Mouse (Mus musculus) hindbrain, embryonic 15.5 days (tissue): Measurements from ENCODE around the gene Polg2. TPM values are rescaled to one million over a fixed set of nuclear protein-coding genes. Genes with fewer than 3 reads are reported as not detected.
"Not testable (repeated sequence)": the region's sequence is repeated elsewhere in the genome, so short reads cannot be mapped to it uniquely, and the experiment has no call there.

Experiments
- ATAC-seq: fragments of 200-750 bp; cut with Nextera tagmentation; 2 replicates; pipeline ENCODE4 v1.8.0; 2017; ENCODE audit warnings: low read depth, moderate number of reproducible peaks, moderate TSS enrichment; ENCODE audit not compliant: low FRiP score
- H3K27ac ChIP-seq: fragments of 300-500 bp; sonication (generic); replicated peaks from 2 replicates; pipeline ENCODE4 v1.5.1; 2015; ENCODE audit warnings: mild to moderate bottlenecking, inconsistent platforms
- H3K27me3 ChIP-seq: fragments of 300-500 bp; sonication (generic); 2 replicates; pipeline ENCODE4 v1.6.1; 2015; ENCODE audit warnings: control low read depth, inconsistent platforms
- H3K36me3 ChIP-seq: fragments of 300-500 bp; sonication (generic); 2 replicates; pipeline ENCODE4 v1.6.1; 2015; ENCODE audit warnings: control low read depth, inconsistent platforms
- H3K4me1 ChIP-seq: fragments of 300-500 bp; sonication (generic); replicated peaks from 2 replicates; pipeline ENCODE4 v1.6.1; 2015; ENCODE audit warnings: control low read depth, inconsistent platforms
- H3K4me2 ChIP-seq: fragments of 300-500 bp; sonication (generic); 2 replicates; pipeline ENCODE4 v1.6.1; 2015; ENCODE audit warnings: moderate library complexity, mild to moderate bottlenecking, inconsistent platforms
- H3K4me3 ChIP-seq: fragments of 300-500 bp; sonication (generic); 2 replicates; pipeline ENCODE4 v1.5.1; 2015; ENCODE audit warnings: mild to moderate bottlenecking, inconsistent platforms
- H3K9ac ChIP-seq: fragments of 300-500 bp; sonication (generic); 2 replicates; pipeline ENCODE4 v1.6.1; 2015; ENCODE audit warnings: inconsistent platforms
- H3K9me3 ChIP-seq: fragments of 300-500 bp; sonication (generic); 2 replicates; pipeline ENCODE4 v1.6.1; 2016; ENCODE audit warnings: control low read depth, inconsistent platforms
- WGBS: fragments of 180-500 bp; shearing (Covaris S2); methylation state at CpG from one replicate; pipeline ENCODE4 v1.1.7; 2015; 5-methylcytosine and 5-hydroxymethylcytosine counted together
- polyA plus RNA-seq: library from polyadenylated mRNA; unstranded; fragments of >200 nt; fragmentation: Nextera tagmentation; extraction: Ambion mirVana; gene quantifications from 2 replicates; pipeline ENCODE4 v1.2.1, GENCODE M21; 2015

The Polg2 gene
- polyA plus RNA-seq, 1 experiment from 2014 or later: 8.8 TPM

DNA sequence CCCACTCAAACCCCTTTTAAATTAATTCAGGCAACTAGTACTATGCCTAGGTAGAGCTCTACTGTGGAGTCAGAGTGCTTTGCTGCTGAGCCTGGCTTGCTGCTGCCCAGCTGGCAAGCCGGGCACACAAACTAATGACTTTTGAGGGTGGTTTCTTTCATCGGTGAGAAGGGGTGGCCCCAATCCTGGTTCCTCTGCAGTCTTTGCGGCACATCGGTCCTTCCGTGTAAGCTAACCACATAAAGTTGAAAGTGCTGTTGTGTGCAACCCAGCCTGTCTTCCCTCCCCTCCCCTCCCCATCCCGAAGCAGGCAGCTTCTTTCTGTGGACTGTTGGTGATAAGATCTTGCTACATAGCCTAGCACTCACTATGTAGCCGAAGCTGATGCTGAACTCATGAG is 27.2 kb downstream of the Polg2 start:
- Histone ChIP-seq H3K4me3 (no peak overlapping the region), H3K9me3 (no peaks in the 10 kb centered on the region), H3K36me3 (no peaks in the 10 kb centered on the region), H3K27ac (no peak overlapping the region), H3K9ac (no peak overlapping the region), H3K4me1 (no peaks in the 10 kb centered on the region), H3K27me3 (no peaks in the 10 kb centered on the region), H3K4me2 (no peak overlapping the region)
- no peak for ATAC-seq
- WGBS: 92% methylated on average over 7 of the region's 7 CpGs

DNA sequence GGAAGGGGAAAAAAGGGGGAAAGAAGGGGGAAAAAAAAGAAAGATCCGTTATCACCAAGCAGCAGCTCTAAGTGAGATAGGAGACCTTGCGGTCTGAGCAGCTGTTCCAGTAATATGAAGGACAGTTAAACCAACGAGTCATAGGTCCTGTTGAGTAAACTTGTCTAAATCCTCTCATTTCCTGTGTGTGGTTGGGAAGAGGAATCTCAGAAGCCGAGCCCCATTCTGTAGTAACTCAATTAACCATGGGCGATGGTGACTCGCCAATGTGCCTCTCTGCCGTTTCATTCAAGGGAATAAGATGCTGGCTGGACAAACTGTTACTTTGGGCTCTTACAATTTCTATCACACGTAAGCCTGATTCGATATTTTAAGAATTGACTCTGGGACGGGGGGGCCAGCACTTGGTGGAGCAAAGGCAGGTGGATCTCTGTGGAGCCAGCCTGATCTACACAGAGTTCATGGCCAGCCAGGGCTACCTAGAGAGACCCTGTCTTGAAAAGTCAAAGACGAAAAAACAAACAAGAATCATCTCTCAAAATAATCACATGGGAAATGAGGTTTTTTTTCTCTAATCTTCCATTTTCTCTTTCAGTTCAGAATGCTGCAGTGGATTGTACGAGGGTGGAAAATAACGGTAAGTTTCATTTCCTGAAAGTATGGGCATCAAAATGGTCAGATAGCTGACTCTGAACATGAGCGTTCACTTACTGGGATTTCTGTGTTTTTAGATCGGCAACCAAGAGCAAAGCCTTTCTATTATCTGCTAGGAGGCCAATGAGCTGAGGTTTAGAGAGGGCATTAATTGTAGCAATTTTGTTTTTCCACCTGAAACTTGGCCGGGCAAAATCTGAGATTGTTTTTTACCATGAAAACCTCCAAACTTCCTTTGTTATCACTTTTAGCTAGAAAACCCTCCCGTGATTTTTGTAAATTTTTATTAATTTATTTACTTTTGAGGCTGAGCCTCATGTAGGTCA is 28.0 kb downstream of the Polg2 start, which contains the start of gene Milr1:
Gene Milr1, plus strand, starts transcription at position 188 of the 980 bp plus-strand sequence.
- no peak for ATAC-seq
- Histone ChIP-seq H3K9me3 (no peaks in the 10 kb centered on the region), H3K9ac (no peak within 1 kb of the TSS), H3K4me3 (no peak within 1 kb of the TSS), H3K27ac (no peak within 1 kb of the TSS), H3K4me2 (no peak within 1 kb of the TSS), H3K36me3 (no peaks in the 10 kb centered on the region), H3K4me1 (no peaks in the 10 kb centered on the region), H3K27me3 (no peaks in the 10 kb centered on the region)
- 92% methylated on average over 17 of the region's 17 CpGs for WGBS

DNA sequence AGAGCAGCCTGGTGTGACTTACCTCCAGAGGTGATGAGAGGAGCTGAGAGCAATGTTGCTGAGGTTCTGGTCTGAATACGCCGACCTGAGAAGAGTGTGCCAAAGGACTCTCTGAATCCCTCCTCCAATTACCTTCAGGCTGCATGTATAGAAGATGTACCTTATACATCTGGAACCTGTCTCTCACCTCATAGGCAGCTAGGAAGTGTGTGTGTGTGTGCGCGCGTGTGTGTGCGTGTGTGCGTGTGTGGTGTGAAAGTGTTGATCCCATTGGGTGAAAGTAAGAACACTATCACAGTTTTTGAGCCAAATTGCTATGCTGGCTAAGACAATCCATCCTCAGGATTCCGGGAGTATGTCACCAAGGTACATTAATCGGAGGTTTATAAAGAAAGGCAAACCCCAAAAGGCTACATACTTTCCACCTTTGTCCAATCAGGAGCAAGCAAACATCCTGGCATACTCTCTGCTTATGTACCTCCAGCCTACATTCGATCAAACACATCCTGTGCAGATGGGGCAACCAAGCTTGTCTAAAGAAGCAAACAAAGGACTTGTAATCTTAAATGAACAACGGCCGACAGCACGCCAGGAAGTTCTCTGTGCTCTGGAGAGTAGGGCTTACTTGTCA is 29.1 kb downstream of the Polg2 start, which contains the start of gene Pecam1:
Gene Pecam1, minus strand, starts transcription at position 508 of the 631 bp plus-strand sequence.
- H3K27me3 ChIP-seq: no peaks in the 10 kb centered on the region
- 84% methylated on average over 13 of the region's 13 CpGs for WGBS
- ATAC-seq: no peak
- H3K4me3 ChIP-seq: no peak within 1 kb of the TSS
- no peak within 1 kb of the TSS for H3K9ac ChIP-seq
- no peak within 1 kb of the TSS for H3K27ac ChIP-seq
- H3K4me1 ChIP-seq: no peaks in the 10 kb centered on the region
- H3K4me2 ChIP-seq: no peak within 1 kb of the TSS
- H3K36me3 ChIP-seq: no peaks in the 10 kb centered on the region
- H3K9me3 ChIP-seq: no peaks in the 10 kb centered on the region

- H3K4me1 ChIP-seq, H3K9ac ChIP-seq, H3K4me3 ChIP-seq, H3K27me3 ChIP-seq, ATAC-seq, H3K9me3 ChIP-seq, H3K4me2 ChIP-seq, H3K36me3 ChIP-seq, H3K27ac ChIP-seq: not testable (repeated sequence)
- 97% methylated on average over 7 of the region's 7 CpGs for WGBS
Observed at GRCm38 (mm10) chr11:106749557-106750120, 29.7 kb downstream of the Polg2 start.

DNA sequence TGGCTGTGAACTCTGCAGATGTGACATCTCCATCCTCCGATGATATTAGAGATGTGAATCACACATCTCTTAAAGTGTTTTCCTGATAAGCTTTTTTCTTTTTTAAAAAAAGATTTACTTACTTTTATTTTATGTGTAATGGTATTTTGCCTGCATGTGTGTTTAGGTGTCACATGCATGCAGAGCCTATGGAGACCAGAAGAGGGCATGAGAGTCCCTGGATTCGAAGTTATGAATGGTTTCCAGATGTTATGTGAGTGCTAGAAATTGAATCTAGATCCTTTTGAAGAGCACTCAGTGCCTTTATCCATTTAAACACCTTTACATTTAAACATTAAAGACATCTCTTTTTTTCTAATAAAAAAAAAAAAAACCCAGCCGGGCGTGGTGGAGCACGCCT is 34.4 kb downstream of the Polg2 start:
- WGBS: 94% methylated on average over 5 of the region's 5 CpGs
- Histone ChIP-seq H3K4me1 (0 out of 2 replicates have a peak, but pooled peaks cover 2% of the 10 kb centered on the region), H3K27me3 (no peaks in the 10 kb centered on the region), H3K9ac (no peak overlapping the region), H3K36me3 (no peaks in the 10 kb centered on the region), H3K4me3 (no peak overlapping the region), H3K27ac (no peak overlapping the region), H3K4me2 (no peak overlapping the region), H3K9me3 (no peaks in the 10 kb centered on the region)
- ATAC-seq: no peak

DNA sequence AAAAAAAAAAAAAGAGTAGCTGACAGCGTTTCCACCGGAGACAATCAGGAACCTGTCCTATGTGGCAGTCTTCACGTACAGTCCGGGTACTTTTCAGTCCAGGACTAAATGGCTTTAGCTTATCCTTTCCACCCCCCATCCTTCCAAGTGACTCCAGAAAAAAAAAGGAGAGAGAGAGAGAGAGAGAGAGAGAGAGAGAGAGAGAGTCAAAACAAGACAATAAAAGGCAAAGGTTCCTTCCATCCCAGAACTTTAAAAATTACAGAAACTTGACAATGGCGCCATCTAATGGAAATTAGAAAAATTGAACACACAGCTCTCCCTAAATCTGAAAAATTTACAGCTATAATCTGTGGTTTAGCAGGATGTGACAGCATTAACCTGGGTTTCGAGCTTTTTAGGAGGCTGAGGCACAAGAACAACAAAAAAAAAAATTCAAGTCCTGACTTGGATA is 36.9 kb downstream of the Polg2 start:
- Histone ChIP-seq H3K4me3 (no peak overlapping the region), H3K4me2 (no peak overlapping the region), H3K36me3 (no peaks in the 10 kb centered on the region), H3K27me3 (no peaks in the 10 kb centered on the region), H3K4me1 (peaks cover 7% of the 10 kb centered on the region), H3K9me3 (no peaks in the 10 kb centered on the region), H3K27ac (no peak overlapping the region), H3K9ac (no peak overlapping the region)
- no peak for ATAC-seq
- WGBS: 50% methylated on average over 6 of the region's 6 CpGs

- Histone ChIP-seq H3K9ac (no peak overlapping the region), H3K9me3 (no peaks in the 10 kb centered on the region), H3K27ac (no peak overlapping the region), H3K4me3 (no peak overlapping the region), H3K27me3 (no peaks in the 10 kb centered on the region), H3K36me3 (no peaks in the 10 kb centered on the region), H3K4me2 (no peak overlapping the region), H3K4me1 (peaks cover 13% of the 10 kb centered on the region)
- ATAC-seq: no peak
- 91% methylated on average over 3 of the region's 3 CpGs for WGBS
Observed at GRCm38 (mm10) chr11:106741826-106742225, 37.5 kb downstream of the Polg2 start.

- 23% methylated on average over 6 of the region's 6 CpGs for WGBS
- Histone ChIP-seq H3K27me3 (no peaks in the 10 kb centered on the region), H3K27ac (no peak overlapping the region), H3K4me2 (no peak overlapping the region), H3K9me3 (no peaks in the 10 kb centered on the region), H3K9ac (no peak overlapping the region), H3K36me3 (no peaks in the 10 kb centered on the region), H3K4me3 (no peak overlapping the region), H3K4me1 (peaks cover 18% of the 10 kb centered on the region)
- no peak for ATAC-seq
Observed at GRCm38 (mm10) chr11:106741232-106741631, 38.1 kb downstream of the Polg2 start.

DNA sequence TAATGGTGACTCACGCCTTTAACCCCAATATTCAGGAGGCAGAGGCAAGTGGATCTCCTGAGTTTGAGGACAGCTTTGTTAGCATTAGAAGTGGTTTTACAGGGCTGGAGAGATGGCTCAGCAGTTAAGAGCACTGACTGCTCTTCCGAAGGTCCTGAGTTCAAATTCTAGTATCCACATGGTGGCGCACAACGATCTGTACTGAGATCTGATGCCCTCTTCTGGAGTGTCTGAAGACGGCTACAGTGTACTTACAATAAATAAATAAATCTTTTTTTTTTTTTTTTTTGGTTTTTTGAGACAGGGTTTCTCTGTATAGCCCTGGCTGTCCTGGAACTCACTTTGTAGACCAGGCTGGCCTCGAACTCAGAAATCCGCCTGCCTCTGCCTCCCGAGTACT is 38.6 kb downstream of the Polg2 start:
- H3K27me3 ChIP-seq, ATAC-seq, H3K27ac ChIP-seq, H3K4me2 ChIP-seq, H3K4me3 ChIP-seq, H3K9ac ChIP-seq, H3K9me3 ChIP-seq, H3K36me3 ChIP-seq: not testable (repeated sequence)
- peaks cover 18% of the 10 kb centered on the region for H3K4me1 ChIP-seq
- 88% methylated on average over 6 of the region's 8 CpGs for WGBS

- WGBS: 94% methylated on average over 2 of the region's 2 CpGs
- no peak overlapping the region for H3K9ac ChIP-seq
- no peaks in the 10 kb centered on the region for H3K36me3 ChIP-seq
- no peaks in the 10 kb centered on the region for H3K9me3 ChIP-seq
- no peak overlapping the region for H3K27ac ChIP-seq
- H3K4me1 ChIP-seq: peaks cover 18% of the 10 kb centered on the region
- ATAC-seq: no peak
- H3K4me2 ChIP-seq: no peak overlapping the region
- no peak overlapping the region for H3K4me3 ChIP-seq
- no peaks in the 10 kb centered on the region for H3K27me3 ChIP-seq
Observed at GRCm38 (mm10) chr11:106739116-106739515, 40.2 kb downstream of the Polg2 start.

GRCm38 (mm10) chr11:106737178-106737621 is 42.1 kb downstream of the Polg2 start:
- 8% methylated on average over 12 of the region's 12 CpGs for WGBS
- peak overlapping the region; percentile 16; the same call in 1 of the 2 replicates for H3K4me2 ChIP-seq
- H3K27ac ChIP-seq: peak overlapping the region; percentile 83
- H3K9ac ChIP-seq: no peak overlapping the region; the same call in 1 of the 2 replicates
- no peak overlapping the region for H3K4me3 ChIP-seq
- no peaks in the 10 kb centered on the region for H3K36me3 ChIP-seq
- H3K9me3 ChIP-seq: no peaks in the 10 kb centered on the region
- H3K27me3 ChIP-seq: no peaks in the 10 kb centered on the region
- peaks cover 18% of the 10 kb centered on the region for H3K4me1 ChIP-seq
- ATAC-seq: peak; percentile 79

DNA sequence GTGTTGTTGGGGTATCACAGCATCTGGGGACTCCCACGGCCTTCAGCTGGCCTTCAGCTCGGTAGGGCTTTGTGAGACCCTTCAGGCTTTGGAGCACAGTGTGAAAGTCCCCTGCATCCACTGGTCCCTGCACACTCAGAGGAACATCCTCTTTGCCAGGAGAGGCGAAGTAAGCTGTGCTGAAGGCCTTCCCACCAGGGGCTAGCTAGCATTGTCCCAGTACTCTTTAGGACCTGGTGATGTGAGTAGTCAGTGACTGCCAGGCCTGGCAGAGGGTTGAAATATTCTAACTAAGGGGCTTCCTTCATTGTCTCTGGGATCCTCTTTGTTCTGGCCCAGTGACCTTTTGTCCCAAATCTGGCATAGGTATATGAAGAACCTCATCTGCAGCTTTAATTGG is 42.7 kb downstream of the Polg2 start:
- Histone ChIP-seq H3K27me3 (no peaks in the 10 kb centered on the region), H3K27ac (peak overlapping the region; percentile 83), H3K4me3 (no peak overlapping the region), H3K36me3 (no peaks in the 10 kb centered on the region), H3K9me3 (no peaks in the 10 kb centered on the region), H3K4me2 (no peak overlapping the region), H3K4me1 (peaks cover 18% of the 10 kb centered on the region), H3K9ac (no peak overlapping the region)
- WGBS: 34% methylated on average over 3 of the region's 3 CpGs
- ATAC-seq: no peak
